Mouse (Mus musculus): Measurements from ENCODE around the gene Ggt5. TPM values are rescaled to one million over a fixed set of nuclear protein-coding genes. Genes with fewer than 3 reads are reported as not detected.

Ggt5 gene
- polyA plus RNA-seq, 1 experiment from 2014 or later = 0.21 TPM

GRCm38 (mm10) chr10:75661381-75661780, 72.2 kb downstream of the Ggt5 start:
- peaks cover 90% of the 10 kb centered on the region for H3K36me3 ChIP-seq
- 79% methylated on average over 6 of the region's 6 CpGs for WGBS (ENCODE audit: insufficient replicate concordance)

DNA sequence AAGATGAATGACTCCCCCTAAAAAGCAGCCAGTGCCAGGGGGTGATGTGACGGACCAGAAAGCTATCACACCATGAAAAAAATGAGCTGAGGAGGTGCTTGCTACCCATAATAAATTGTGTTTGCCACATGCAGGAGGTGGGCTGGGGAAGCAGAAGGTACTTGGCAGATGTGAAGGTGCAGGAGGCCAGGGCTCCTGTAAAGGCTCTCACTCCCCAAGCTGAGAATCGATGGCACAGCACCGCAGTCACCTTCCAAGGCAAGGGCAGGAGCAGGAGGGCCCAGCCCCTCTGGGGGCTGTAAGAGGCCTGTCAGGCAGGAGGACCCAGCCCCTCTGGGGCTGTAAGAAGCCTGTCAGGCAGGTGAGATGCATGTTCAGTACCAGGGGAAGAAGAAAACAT, 72.7 kb downstream of the Ggt5 start:
- peaks cover 85% of the 10 kb centered on the region for H3K36me3 ChIP-seq
- H3K4me2 ChIP-seq = no peak overlapping the region
- 81% methylated on average over 3 of the region's 3 CpGs for WGBS (ENCODE audit: insufficient replicate concordance)
- ATAC-seq = no peak
- H3K9ac ChIP-seq = no peak overlapping the region
- H3K9me3 ChIP-seq (replicated peaks) = no peaks in the 10 kb centered on the region
- H3K4me3 ChIP-seq = no peak overlapping the region
- H3K27me3 ChIP-seq (replicated peaks) = peaks cover 4% of the 10 kb centered on the region
- H3K4me1 ChIP-seq = peaks cover 8% of the 10 kb centered on the region
- no peak overlapping the region for H3K27ac ChIP-seq

More at GRCm38 (mm10) chr10:75661381-75661780, 72.2 kb downstream of the Ggt5 start:
- Histone ChIP-seq H3K27ac (no peak overlapping the region), H3K9me3 (replicated peaks) (no peaks in the 10 kb centered on the region), H3K4me2 (no peak overlapping the region), H3K27me3 (replicated peaks) (no peaks in the 10 kb centered on the region), H3K4me1 (peaks cover 3% of the 10 kb centered on the region; the same call in 1 of the 2 replicates), H3K4me3 (no peak overlapping the region), H3K9ac (no peak overlapping the region)
- ATAC-seq = no peak

- H3K9me3 ChIP-seq (replicated peaks) = no peaks in the 10 kb centered on the region
- H3K4me1 ChIP-seq = peaks cover 15% of the 10 kb centered on the region
- H3K27me3 ChIP-seq (replicated peaks) = peaks cover 11% of the 10 kb centered on the region
- H3K9ac ChIP-seq = no peak overlapping the region
- no peak overlapping the region for H3K4me2 ChIP-seq
- H3K36me3 ChIP-seq = peaks cover 78% of the 10 kb centered on the region
- no peak for ATAC-seq
- H3K4me3 ChIP-seq = no peak overlapping the region
- no peak overlapping the region for H3K27ac ChIP-seq
- 76% methylated on average over 4 of the region's 4 CpGs for WGBS (ENCODE audit: insufficient replicate concordance)
Observed at GRCm38 (mm10) chr10:75662575-75662974, 73.4 kb downstream of the Ggt5 start.

DNA sequence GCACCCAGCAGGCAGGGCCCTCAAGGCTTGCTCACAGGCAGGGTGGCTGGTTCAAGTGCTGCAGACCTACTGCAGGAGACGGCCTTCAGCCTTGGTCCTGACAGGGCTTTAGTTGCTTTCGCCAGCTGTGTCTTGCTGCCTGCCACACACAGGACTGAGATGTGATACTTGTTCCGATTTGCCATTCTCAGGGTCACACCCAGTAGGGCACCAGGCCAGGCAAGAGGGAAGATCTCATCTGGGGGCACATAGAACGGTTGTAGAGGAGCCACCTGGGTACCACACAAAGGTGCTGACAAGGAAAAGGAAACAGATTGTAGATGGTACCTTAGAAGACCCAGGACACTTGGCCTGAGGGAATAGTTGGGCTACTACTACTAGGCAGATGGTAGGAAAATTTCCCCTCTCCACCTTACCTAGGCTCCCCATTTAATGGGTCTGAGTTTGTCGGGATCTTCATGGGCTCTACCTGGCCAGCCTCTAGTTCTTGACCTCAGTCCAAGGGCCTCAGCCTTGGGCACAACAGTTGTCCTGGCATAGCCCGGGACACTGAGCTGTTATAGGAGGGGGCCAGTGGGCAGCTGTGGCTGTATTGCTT, 75.6 kb downstream of the Ggt5 start:
- Histone ChIP-seq H3K9ac (no peak overlapping the region), H3K4me2 (no peak overlapping the region), H3K4me3 (no peak overlapping the region), H3K36me3 (peaks cover 66% of the 10 kb centered on the region), H3K9me3 (replicated peaks) (no peaks in the 10 kb centered on the region), H3K27me3 (replicated peaks) (peaks cover 32% of the 10 kb centered on the region), H3K4me1 (peaks cover 27% of the 10 kb centered on the region), H3K27ac (no peak overlapping the region)
- no peak for ATAC-seq
- WGBS (ENCODE audit: insufficient replicate concordance) = 88% methylated on average over 6 of the region's 6 CpGs

DNA sequence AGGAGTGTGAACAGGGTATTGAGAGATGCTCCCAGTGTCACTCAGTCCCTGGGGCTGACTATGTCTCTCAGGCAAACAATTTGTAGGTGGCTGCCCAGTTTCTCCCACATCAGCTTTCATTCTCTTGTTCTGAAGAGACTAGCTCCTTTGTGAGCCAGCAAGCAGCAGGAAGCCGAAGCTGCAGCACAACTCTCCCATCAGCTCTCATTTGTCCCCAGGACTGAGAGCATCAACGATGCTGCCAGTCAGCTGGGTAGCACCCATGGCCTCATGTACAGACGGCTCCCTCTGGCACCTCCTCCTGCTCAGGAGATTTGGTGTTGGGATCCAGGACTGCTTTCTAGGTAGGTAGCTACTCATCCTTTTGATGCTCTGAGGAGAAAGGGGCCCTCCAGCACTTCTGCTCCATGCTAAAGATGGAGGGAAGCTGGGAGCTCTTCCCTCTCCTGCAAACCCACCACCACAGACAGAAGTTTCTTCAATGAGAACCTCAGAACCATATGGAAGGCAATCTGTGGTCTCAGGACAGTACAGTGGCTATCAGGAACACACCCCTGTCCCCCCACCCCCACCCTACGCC, 77.4 kb downstream of the Ggt5 start:
- 56% methylated on average over 4 of the region's 4 CpGs for WGBS (ENCODE audit: insufficient replicate concordance)
- peaks cover 35% of the 10 kb centered on the region for H3K27me3 ChIP-seq (replicated peaks)
- no peak for ATAC-seq
- H3K9ac ChIP-seq = peak overlapping the region; percentile 71; the same call in 1 of the 2 replicates
- H3K9me3 ChIP-seq (replicated peaks) = no peaks in the 10 kb centered on the region
- peak overlapping the region; percentile 67 for H3K4me3 ChIP-seq
- peaks cover 27% of the 10 kb centered on the region for H3K4me1 ChIP-seq
- H3K27ac ChIP-seq = no peak overlapping the region
- peaks cover 66% of the 10 kb centered on the region for H3K36me3 ChIP-seq
- peak overlapping the region; percentile 98 for H3K4me2 ChIP-seq

Other genes starting within 250 kb of the Ggt5 start
- 7.4 and 7.8 TPM in 2 replicates for gene Upb1, start 188.2 kb upstream of the Ggt5 start, polyA plus RNA-seq (2016; fragmentation: Nextera tagmentation; extraction: Ambion mirVana)
- 119 and 126 TPM in 2 replicates for gene Snrpd3, start 71.8 kb upstream of the Ggt5 start, polyA plus RNA-seq (2016; fragmentation: Nextera tagmentation; extraction: Ambion mirVana)
- gene Gucd1, start 71.4 kb upstream of the Ggt5 start, polyA plus RNA-seq (2016; fragmentation: Nextera tagmentation; extraction: Ambion mirVana) = 46.6 and 50.5 TPM in 2 replicates
- gene Lrrc75b, start 29.0 kb upstream of the Ggt5 start, polyA plus RNA-seq (2016; fragmentation: Nextera tagmentation; extraction: Ambion mirVana) = 0.11 and 0.12 TPM in 2 replicates
- 2.6 and 4.7 TPM in 2 replicates for gene Ggt1, start 27.7 kb upstream of the Ggt5 start, polyA plus RNA-seq (2016; fragmentation: Nextera tagmentation; extraction: Ambion mirVana)
- gene Susd2, start 54.7 kb downstream of the Ggt5 start, polyA plus RNA-seq (2016; fragmentation: Nextera tagmentation; extraction: Ambion mirVana) = 0.69 and 1.1 TPM in 2 replicates
- gene Cabin1, start 175.0 kb downstream of the Ggt5 start, polyA plus RNA-seq (2016; fragmentation: Nextera tagmentation; extraction: Ambion mirVana) = 23.7 and 24.4 TPM in 2 replicates
- 163 and 171 TPM in 2 replicates for gene Ddt, start 184.1 kb downstream of the Ggt5 start, polyA plus RNA-seq (2016; fragmentation: Nextera tagmentation; extraction: Ambion mirVana)
- 0.19 TPM in 1 of 2 replicates, not detected in the other for gene Gm20441, start 191.6 kb downstream of the Ggt5 start, polyA plus RNA-seq (2016; fragmentation: Nextera tagmentation; extraction: Ambion mirVana)
- gene Gstt3, start 192.1 kb downstream of the Ggt5 start, polyA plus RNA-seq (2016; fragmentation: Nextera tagmentation; extraction: Ambion mirVana) = 5.9 and 6.7 TPM in 2 replicates
- 38.4 and 38.5 TPM in 2 replicates for gene Gstt1, start 209.2 kb downstream of the Ggt5 start, polyA plus RNA-seq (2016; fragmentation: Nextera tagmentation; extraction: Ambion mirVana)
- gene Gstt4, start 233.2 kb downstream of the Ggt5 start, polyA plus RNA-seq (2016; fragmentation: Nextera tagmentation; extraction: Ambion mirVana) = not detected in 2 replicates
- gene Gstt2, start 248.1 kb downstream of the Ggt5 start, polyA plus RNA-seq (2016; fragmentation: Nextera tagmentation; extraction: Ambion mirVana) = 32.8 and 33.9 TPM in 2 replicates